In the genomic region with DNA sequence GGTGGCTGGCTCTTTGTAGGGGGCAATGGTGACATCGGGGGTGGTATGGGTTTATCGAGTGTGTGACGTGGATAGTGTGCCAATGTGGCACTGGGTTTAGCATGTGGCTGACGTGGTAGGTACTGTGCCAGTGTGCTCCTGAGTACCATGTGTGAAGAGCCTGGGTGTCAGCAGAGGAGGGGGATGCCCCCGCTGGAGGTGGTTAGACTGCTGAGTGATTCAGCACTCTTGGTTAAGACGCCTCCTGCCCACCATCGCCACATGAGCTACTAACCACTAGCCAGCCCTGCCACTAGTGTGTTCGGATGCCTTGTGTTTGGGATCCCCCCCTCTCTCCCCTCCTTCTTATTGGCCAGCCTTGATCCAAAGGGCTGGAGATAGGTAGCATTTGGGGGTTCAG, we compare ENCODE assay signal across 18 mouse cellular contexts.
"Had no signal": no experiment of that assay in that cellular context is flagged by ENCODE, and none has a peak within 500 bp of the region (broad histone marks: within the 10 kb centered on the region; RNA-seq: fewer than 3 reads in every experiment).

No protein-coding gene starts in this region.

- DNase-seq: kidney, postnatal 10 days; kidney, postnatal 36 days; left cerebral cortex, postnatal 4 days; liver; lung, adult 18-20 months; lung, postnatal 10 days; lung, postnatal 36 days; thymus, adult 18-20 months; thymus, postnatal 36 days had no signal

- H3K4me2 ChIP-seq: kidney, embryonic 15.5 days; limb, embryonic 13.5 days; liver, embryonic 12.5 days; liver, embryonic 15.5 days; lung, embryonic 15.5 days; midbrain, embryonic 13.5 days had no signal

- H3K9me3 ChIP-seq: kidney, embryonic 15.5 days; limb, embryonic 13.5 days; liver, embryonic 12.5 days; liver, embryonic 15.5 days; lung, embryonic 15.5 days; midbrain, embryonic 10.5 days; midbrain, embryonic 13.5 days had no signal

- H3K27ac ChIP-seq: kidney, embryonic 15.5 days; limb, embryonic 13.5 days; liver, embryonic 12.5 days; liver, embryonic 15.5 days; lung, embryonic 15.5 days; midbrain, embryonic 10.5 days; midbrain, embryonic 13.5 days had no signal

- H3K36me3 ChIP-seq: kidney, embryonic 15.5 days; limb, embryonic 13.5 days; liver, embryonic 12.5 days; liver, embryonic 15.5 days; lung, embryonic 15.5 days; midbrain, embryonic 10.5 days; midbrain, embryonic 13.5 days had no signal

- H3K4me3 ChIP-seq: kidney, embryonic 15.5 days; limb, embryonic 13.5 days; liver, embryonic 12.5 days; liver, embryonic 15.5 days; lung, embryonic 15.5 days; megakaryocyte, embryonic 14.5 days; midbrain, embryonic 10.5 days; midbrain, embryonic 13.5 days; myocyte had no signal

- H3K27me3 ChIP-seq: kidney, embryonic 15.5 days; limb, embryonic 13.5 days; liver, embryonic 12.5 days; liver, embryonic 15.5 days; lung, embryonic 15.5 days; midbrain, embryonic 13.5 days had no signal

- H3K4me1 ChIP-seq: limb, embryonic 13.5 days; midbrain, embryonic 13.5 days had no signal

- H3K9ac ChIP-seq: kidney, embryonic 15.5 days; limb, embryonic 13.5 days; liver, embryonic 12.5 days; liver, embryonic 15.5 days; lung, embryonic 15.5 days; midbrain, embryonic 13.5 days had no signal
